7 mouse cellular contexts compared by ENCODE assay signal in the genomic region with DNA sequence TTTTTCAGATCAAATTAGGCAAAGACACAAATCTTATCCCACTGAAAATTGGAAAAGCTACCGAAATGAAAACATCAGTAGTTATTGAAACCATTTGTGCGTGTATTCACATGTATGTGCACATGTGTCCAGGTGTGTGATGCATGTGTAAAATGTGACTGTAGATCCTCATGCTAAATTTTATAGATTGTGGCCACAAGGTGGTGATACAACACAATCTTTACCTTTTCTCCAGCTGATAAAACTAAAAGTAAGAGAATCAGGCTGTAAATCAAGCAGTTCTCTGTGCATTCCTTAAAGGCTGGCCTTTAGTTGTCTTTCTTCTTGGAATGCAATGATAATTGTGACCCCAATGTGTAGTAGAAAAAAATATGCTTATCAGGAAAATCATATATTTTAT. TPM values are rescaled to one million over a fixed set of nuclear protein-coding genes. Genes with fewer than 3 reads are reported as not detected.
DNase-seq lines count a peak whose midpoint lies in the region; ATAC-seq and TF ChIP-seq lines count a peak whose summit lies in the region.

No protein-coding gene starts in this region.

- no peaks in the 10 kb centered on the region for H3K36me3 ChIP-seq in ES-E14 (ENCODE audit: control insufficient read depth, insufficient read depth, low read length, poor library complexity, severe bottlenecking)

- no peaks in the 10 kb centered on the region for H3K4me1 ChIP-seq in ES-E14 (ENCODE audit: control insufficient read depth in 2 of 2, insufficient read depth in 2 of 2, low read length in 2 of 2, poor library complexity in 1 of 2)

- H3K9me3 ChIP-seq in ES-E14 (ENCODE audit: control insufficient read depth, insufficient read depth, low read depth, low read length), result no peaks in the 10 kb centered on the region

- H3K27ac ChIP-seq in ES-E14 (ENCODE audit: insufficient read depth, low read depth, low read length, poor library complexity, severe bottlenecking), result no peak overlapping the region

- ATAC-seq in hematopoietic stem cell, adult 5-6 weeks (replicated peaks in 1 of 2; ENCODE audit: insufficient read depth in 1 of 2, low FRiP score in 2 of 2, low TSS enrichment in 1 of 2, low read depth in 1 of 2, poor library complexity in 2 of 2, severe bottlenecking in 2 of 2), result peak; percentile 46 to 72

- in situ Hi-C loops in ES-E14 (cut with MboI; ENCODE audit: low sequenced_read_pairs in 2 of 2, unreplicated experiment in 2 of 2), result no loop called here

- DNase-seq in kidney, adult 9 months, result peak; percentile 49
- DNase-seq in kidney, adult 18-20 months, result no peak
- DNase-seq in A20 (ENCODE audit: low read depth, low spot score) (peak; percentile 36), ES-E14 (ENCODE audit: low read depth, low spot score) (peak; percentile 26)
- DNase-seq in urinary bladder, adult 18-20 months (ENCODE audit: low spot score in 2 of 2), result no peak
- no peak for DNase-seq in spleen, adult 18-20 months

- no peak overlapping the region for H3K9ac ChIP-seq in ES-E14 (ENCODE audit: insufficient read depth, low read depth, low read length, poor library complexity, severe bottlenecking)

- no peak overlapping the region for H3K4me3 ChIP-seq in ES-E14 (ENCODE audit: insufficient read depth in 1 of 2, low read depth in 1 of 2, low read length in 2 of 2, poor library complexity in 1 of 2, severe bottlenecking in 1 of 2)

TF ChIP-seq in ES-E14, 5 proteins besides CTCF, POLR2A, EP300 and RAD21:
- TF ChIP-seq CHD2 (IDR thresholded peaks at IDR 0.05; ENCODE audit: low read depth, low read length) (no peak), ZC3H11A (IDR thresholded peaks at IDR 0.05; ENCODE audit: borderline replicate concordance, low read depth, low read length) (peak; percentile 93)

RNA-seq across cellular contexts. Expression of a gene that starts 34.0 kb away (rescaled TPM):
- total RNA-seq in ES-E14 (2012; rRNA removed), result not detected in 2 replicates
- total RNA-seq in hematopoietic stem cell, adult 5-6 weeks (2017), result not detected in 2 replicates

Comparison
In these comparisons a context has a peak if more than half of its experiments do, and no peak if none do; other contexts are left out.
1. DNase-seq: peak in kidney, adult 9 months (single experiment), A20 (single experiment) and ES-E14 (single experiment); none in kidney, adult 18-20 months (single experiment), urinary bladder, adult 18-20 months (0 of 2) and spleen, adult 18-20 months (0 of 2).